Mouse (Mus musculus) neural tube, embryonic 13.5 days (tissue): ENCODE data around the gene Rassf7. TPM values are rescaled to one million over a fixed set of nuclear protein-coding genes. Genes with fewer than 3 reads are reported as not detected.
"Not testable (repeated sequence)": the region's sequence is repeated elsewhere in the genome, so short reads cannot be mapped to it uniquely, and the experiment has no call there.

Experiments used
- ATAC-seq: fragments of 200-750 bp; cut with Nextera tagmentation; 2 replicates; pipeline ENCODE4 v1.8.0; 2017; ENCODE audit warnings: low read depth, mild to moderate bottlenecking, moderate TSS enrichment, moderate library complexity
- H3K27ac ChIP-seq: fragments of 300-500 bp; sonication (generic); replicated peaks from 2 replicates; pipeline ENCODE4 v1.5.1; 2015; ENCODE audit warnings: moderate library complexity, mild to moderate bottlenecking, inconsistent platforms
- H3K27me3 ChIP-seq: fragments of 300-500 bp; sonication (generic); 2 replicates; pipeline ENCODE4 v1.6.1; 2015; ENCODE audit warnings: mild to moderate bottlenecking, inconsistent platforms
- H3K36me3 ChIP-seq: fragments of 300-500 bp; sonication (generic); 2 replicates; pipeline ENCODE4 v1.6.1; 2015; ENCODE audit warnings: mild to moderate bottlenecking, inconsistent platforms
- H3K4me1 ChIP-seq: fragments of 300-500 bp; sonication (generic); replicated peaks from 2 replicates; pipeline ENCODE4 v1.6.1; 2015; ENCODE audit warnings: inconsistent platforms
- H3K4me2 ChIP-seq: fragments of 300-500 bp; sonication (generic); 2 replicates; pipeline ENCODE4 v1.6.1; 2015; ENCODE audit warnings: inconsistent platforms, mild to moderate bottlenecking, moderate library complexity
- H3K4me3 ChIP-seq: fragments of 300-500 bp; sonication (generic); 2 replicates; pipeline ENCODE4 v1.5.1; 2015; ENCODE audit warnings: mild to moderate bottlenecking, inconsistent platforms
- H3K9ac ChIP-seq: fragments of 300-500 bp; sonication (generic); 2 replicates; pipeline ENCODE4 v1.6.1; 2015; ENCODE audit warnings: moderate library complexity, mild to moderate bottlenecking, inconsistent platforms
- H3K9me3 ChIP-seq: fragments of 300-500 bp; sonication (generic); 2 replicates; pipeline ENCODE4 v1.6.1; 2016; ENCODE audit warnings: inconsistent platforms
- WGBS: fragments of 180-500 bp; shearing (Covaris S2); methylation state at CpG from one replicate; pipeline ENCODE4 v1.1.7; 2015; 5-methylcytosine and 5-hydroxymethylcytosine counted together
- polyA plus RNA-seq: library from polyadenylated mRNA; unstranded; fragments of >200 nt; fragmentation: Nextera tagmentation; extraction: Ambion mirVana; gene quantifications from 2 replicates; pipeline ENCODE4 v1.2.1, GENCODE M21; 2015

Rassf7 gene
- polyA plus RNA-seq, 1 experiment from 2014 or later: 29.8 TPM

DNA sequence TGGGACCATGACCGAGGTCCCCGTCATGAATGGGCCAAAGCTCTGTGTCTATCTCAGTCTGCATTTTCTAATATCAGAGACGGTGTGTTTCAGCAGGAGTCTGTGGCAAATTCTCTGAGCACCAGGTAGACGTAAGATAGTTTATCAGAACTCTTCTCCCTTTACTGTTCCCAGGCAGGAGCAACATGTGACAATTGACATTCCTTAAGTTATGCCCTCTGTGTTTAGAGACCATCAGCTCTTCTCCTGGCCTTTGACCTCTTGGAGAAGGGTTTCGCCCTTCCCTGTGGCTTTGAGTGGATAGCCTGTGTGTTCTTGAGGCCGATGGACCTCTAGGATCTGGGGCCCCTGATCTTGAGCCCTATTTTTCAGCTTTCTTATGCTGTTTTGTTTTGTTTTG lies 14.0 kb downstream of the Rassf7 start:
- peaks cover 43% of the 10 kb centered on the region for H3K36me3 ChIP-seq
- no peak overlapping the region for H3K27ac ChIP-seq
- peak overlapping the region; percentile 96 for H3K9ac ChIP-seq
- H3K4me1 ChIP-seq: peaks cover 26% of the 10 kb centered on the region
- no peaks in the 10 kb centered on the region for H3K27me3 ChIP-seq
- no peaks in the 10 kb centered on the region for H3K9me3 ChIP-seq
- H3K4me3 ChIP-seq: peak overlapping the region; percentile 99
- ATAC-seq: no peak
- peak overlapping the region; percentile 85 for H3K4me2 ChIP-seq
- WGBS: 70% methylated on average over 6 of the region's 6 CpGs

DNA sequence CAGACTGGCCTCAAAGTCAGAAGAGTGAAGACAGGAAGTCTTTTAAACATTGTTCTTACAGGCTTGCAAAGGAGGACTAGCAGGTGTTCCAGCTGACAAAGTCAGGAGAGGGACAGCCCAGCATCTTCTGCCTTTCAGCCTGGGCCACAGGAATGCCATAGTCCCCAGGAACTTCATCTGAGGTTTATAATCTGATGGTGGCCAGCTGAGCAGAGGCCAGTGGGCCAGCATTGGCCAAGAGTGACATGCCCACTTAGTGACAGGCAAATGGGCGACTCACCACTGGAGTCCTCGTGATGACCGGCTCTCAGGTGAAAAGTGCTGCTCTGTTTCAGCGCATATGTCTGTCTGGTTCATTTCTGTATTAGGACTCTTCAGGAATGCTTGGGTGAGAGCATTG lies 14.9 kb downstream of the Rassf7 start:
- ATAC-seq: no peak
- H3K4me1 ChIP-seq: peaks cover 26% of the 10 kb centered on the region
- H3K9me3 ChIP-seq: no peaks in the 10 kb centered on the region
- peak overlapping the region; percentile 85 for H3K4me2 ChIP-seq
- no peak overlapping the region for H3K27ac ChIP-seq
- no peaks in the 10 kb centered on the region for H3K27me3 ChIP-seq
- 94% methylated on average over 4 of the region's 4 CpGs for WGBS
- peaks cover 52% of the 10 kb centered on the region for H3K36me3 ChIP-seq
- no peak overlapping the region; the same call in 1 of the 2 replicates for H3K4me3 ChIP-seq
- peak overlapping the region; percentile 50; the same call in 1 of the 2 replicates for H3K9ac ChIP-seq

DNA sequence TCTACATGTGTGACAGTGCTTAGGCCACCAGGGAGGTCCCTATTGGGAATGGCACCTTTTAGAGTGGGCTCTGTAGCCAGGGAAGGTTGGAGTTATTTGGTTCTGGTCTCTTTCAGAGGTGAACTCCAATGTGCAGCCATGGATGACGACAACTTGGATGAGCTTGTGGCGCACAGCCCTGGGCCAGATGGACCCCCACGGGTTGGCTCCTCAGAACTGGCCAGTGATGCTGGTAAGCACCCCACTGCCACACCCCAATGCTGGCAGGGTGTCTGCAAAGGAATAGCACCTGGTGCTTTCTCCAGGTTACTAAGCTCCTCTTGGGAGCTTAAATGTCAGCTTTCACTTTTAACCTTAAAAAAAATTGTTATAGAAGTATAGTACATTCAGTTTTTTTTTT lies 15.5 kb downstream of the Rassf7 start:
- no peak overlapping the region for H3K4me2 ChIP-seq
- peaks cover 26% of the 10 kb centered on the region for H3K4me1 ChIP-seq
- no peak for ATAC-seq
- no peaks in the 10 kb centered on the region for H3K9me3 ChIP-seq
- no peaks in the 10 kb centered on the region for H3K27me3 ChIP-seq
- WGBS: 94% methylated on average over 3 of the region's 3 CpGs
- no peak overlapping the region for H3K4me3 ChIP-seq
- no peak overlapping the region for H3K27ac ChIP-seq
- H3K36me3 ChIP-seq: peaks cover 57% of the 10 kb centered on the region
- no peak overlapping the region for H3K9ac ChIP-seq

DNA sequence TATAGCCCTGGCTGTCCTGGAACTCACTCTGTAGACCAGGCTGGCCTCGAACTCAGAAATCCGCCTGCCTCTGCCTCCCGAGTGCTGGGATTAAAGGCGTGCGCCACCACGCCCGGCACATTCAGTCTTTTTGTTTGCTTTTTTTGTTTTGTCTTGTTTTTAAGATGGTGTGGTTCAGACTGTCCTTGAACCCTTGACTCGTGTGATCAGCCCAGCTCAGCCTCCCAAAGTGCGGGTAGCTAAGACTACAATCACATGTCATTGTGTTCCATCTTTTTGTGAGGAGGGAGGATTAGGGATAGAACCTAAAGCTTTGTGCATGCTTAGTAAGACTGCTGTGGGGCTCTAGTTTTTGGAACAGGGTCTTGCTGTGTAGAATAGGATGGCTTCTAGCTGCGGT lies 15.9 kb downstream of the Rassf7 start:
- Histone ChIP-seq H3K9ac (no peak overlapping the region), H3K36me3 (peaks cover 60% of the 10 kb centered on the region), H3K4me2 (no peak overlapping the region), H3K9me3 (no peaks in the 10 kb centered on the region), H3K27me3 (no peaks in the 10 kb centered on the region), H3K4me3 (no peak overlapping the region), H3K4me1 (peaks cover 26% of the 10 kb centered on the region), H3K27ac (no peak overlapping the region)
- no peak for ATAC-seq
- WGBS: 96% methylated on average over 10 of the region's 10 CpGs

DNA sequence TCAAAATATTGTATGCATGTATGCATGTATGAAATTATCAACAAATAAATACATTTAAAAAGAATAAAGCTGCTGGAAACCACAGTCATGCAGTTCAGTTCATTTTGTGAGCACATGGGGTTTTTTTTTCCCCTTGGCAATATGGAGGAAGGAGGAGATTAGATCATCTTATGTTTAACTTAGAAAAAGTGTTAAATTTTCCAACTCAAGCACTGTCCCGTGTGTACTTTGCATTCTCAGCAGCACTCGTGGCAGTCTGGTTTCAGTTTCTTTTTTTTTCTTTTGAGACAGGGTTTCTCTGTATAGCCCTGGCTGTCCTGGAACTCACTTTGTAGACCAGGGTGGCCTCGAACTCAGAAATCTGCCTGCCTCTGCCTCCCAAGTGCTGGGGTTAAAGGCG lies 34.8 kb downstream of the Rassf7 start:
- not testable (repeated sequence) for H3K27me3 ChIP-seq, ATAC-seq, H3K9me3 ChIP-seq, H3K9ac ChIP-seq, H3K4me1 ChIP-seq, H3K4me3 ChIP-seq, H3K27ac ChIP-seq, H3K4me2 ChIP-seq
- peaks cover 96% of the 10 kb centered on the region for H3K36me3 ChIP-seq
- WGBS: 94% methylated on average over 4 of the region's 4 CpGs

DNA sequence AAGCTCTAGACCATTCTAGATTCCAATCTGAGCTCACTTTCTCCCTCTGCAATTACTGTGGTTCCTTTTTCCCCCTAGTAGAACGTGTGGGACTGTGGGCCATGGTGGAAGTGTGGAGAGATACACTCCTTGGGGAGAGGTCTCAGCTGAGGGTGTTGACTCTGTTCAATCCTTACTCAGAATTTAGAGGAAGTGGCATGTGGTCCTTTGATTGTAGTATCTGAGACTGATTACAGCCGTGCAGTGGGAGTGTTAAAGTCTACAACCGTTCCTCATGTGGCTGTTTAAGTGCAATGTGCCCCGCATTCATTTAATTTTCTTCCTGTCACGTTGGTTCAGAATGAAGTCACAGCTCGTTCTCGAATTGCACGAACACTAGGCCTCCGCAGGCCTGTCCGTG lies 40.5 kb downstream of the Rassf7 start:
- no peak for ATAC-seq
- no peaks in the 10 kb centered on the region for H3K4me1 ChIP-seq
- 93% methylated on average over 10 of the region's 10 CpGs for WGBS
- H3K36me3 ChIP-seq: peaks cover 95% of the 10 kb centered on the region
- H3K27ac ChIP-seq: no peak overlapping the region
- no peak overlapping the region for H3K4me2 ChIP-seq
- no peaks in the 10 kb centered on the region for H3K9me3 ChIP-seq
- H3K9ac ChIP-seq: no peak overlapping the region
- H3K27me3 ChIP-seq: no peaks in the 10 kb centered on the region
- H3K4me3 ChIP-seq: no peak overlapping the region

DNA sequence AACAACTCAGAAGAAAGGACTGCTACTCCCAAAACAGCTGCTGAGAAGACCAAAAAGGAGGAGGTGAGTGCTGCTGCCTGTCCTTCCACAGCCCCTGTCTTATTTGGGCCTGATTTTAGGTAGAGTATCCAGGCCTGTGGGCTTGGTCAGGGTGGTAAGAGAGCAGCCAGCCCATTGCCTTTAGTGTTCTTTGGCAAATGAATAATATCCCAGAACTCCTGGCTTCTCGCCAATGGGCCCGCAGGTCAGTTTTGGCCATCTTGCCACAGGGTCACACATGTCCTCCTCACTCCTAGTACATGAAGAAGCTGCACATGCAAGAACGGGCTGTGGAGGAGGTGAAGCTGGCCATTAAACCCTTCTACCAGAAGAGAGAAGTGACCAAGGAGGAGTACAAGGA lies 45.8 kb downstream of the Rassf7 start:
- Histone ChIP-seq H3K4me3 (no peak overlapping the region), H3K27me3 (no peaks in the 10 kb centered on the region), H3K9ac (no peak overlapping the region), H3K9me3 (no peaks in the 10 kb centered on the region), H3K4me2 (no peak overlapping the region), H3K27ac (no peak overlapping the region), H3K36me3 (peaks cover 83% of the 10 kb centered on the region), H3K4me1 (peaks cover 17% of the 10 kb centered on the region)
- WGBS: 95% methylated on average over 3 of the region's 3 CpGs
- ATAC-seq: no peak

DNA sequence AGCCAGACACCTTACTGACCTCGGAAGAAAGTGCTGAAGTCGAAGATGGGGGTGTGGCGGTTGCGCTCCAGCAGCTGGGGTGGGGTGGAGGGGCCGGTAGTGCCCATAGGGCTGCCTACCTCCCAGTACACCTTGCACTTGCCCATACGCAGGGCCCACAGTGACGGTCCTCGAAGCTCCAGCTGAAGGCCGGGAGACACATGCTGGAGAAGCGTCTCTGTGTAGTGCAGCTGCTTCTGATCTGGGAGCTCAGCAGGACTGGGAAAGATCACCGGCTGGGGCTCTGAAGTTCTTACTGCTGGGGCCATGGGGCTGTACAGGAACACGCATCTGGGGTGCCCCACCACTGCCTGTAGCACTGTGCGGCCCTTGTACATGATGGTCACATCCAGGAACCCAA lies 48.0 kb downstream of the Rassf7 start:
- no peak overlapping the region for H3K9ac ChIP-seq
- H3K27me3 ChIP-seq: no peaks in the 10 kb centered on the region
- H3K36me3 ChIP-seq: peaks cover 62% of the 10 kb centered on the region
- no peak for ATAC-seq
- no peak overlapping the region for H3K4me2 ChIP-seq
- no peak overlapping the region for H3K27ac ChIP-seq
- H3K4me3 ChIP-seq: no peak overlapping the region
- H3K4me1 ChIP-seq: peaks cover 18% of the 10 kb centered on the region
- WGBS: 91% methylated on average over 13 of the region's 13 CpGs
- no peaks in the 10 kb centered on the region for H3K9me3 ChIP-seq

DNA sequence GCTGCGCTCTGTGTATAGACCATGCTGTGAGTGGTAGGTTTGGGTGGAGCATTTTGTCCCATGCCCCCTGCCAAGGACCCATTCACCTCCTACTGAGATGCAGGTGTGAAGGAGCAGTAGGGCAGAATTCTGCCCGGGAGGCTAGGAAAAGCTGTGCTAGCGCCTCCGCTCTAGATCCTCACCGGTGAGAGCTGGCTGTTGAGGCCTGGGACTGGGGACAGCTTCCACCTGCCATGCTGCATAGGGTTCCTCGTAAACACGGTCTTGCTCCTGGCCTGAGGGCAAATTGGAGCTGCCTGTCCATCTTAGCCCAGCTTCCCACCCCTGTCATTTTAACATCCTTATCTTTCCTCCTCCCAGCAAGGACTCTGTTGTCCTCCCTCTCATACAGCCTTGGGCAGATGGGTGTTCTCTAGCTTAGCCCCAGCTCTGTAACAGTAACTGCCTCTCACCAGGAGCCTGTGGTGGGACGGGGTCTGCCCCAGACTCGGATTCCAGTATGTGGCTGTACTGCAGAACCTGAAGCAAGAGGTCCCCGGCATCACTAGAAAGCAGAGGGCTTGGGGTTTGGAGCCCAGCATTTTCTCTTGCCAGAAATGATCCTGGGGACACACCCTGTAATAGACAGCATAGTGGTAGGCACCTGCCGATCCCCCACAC lies 48.5 kb downstream of the Rassf7 start:
- Histone ChIP-seq H3K36me3 (peaks cover 57% of the 10 kb centered on the region), H3K9me3 (no peaks in the 10 kb centered on the region)
- no peak for ATAC-seq

DNA sequence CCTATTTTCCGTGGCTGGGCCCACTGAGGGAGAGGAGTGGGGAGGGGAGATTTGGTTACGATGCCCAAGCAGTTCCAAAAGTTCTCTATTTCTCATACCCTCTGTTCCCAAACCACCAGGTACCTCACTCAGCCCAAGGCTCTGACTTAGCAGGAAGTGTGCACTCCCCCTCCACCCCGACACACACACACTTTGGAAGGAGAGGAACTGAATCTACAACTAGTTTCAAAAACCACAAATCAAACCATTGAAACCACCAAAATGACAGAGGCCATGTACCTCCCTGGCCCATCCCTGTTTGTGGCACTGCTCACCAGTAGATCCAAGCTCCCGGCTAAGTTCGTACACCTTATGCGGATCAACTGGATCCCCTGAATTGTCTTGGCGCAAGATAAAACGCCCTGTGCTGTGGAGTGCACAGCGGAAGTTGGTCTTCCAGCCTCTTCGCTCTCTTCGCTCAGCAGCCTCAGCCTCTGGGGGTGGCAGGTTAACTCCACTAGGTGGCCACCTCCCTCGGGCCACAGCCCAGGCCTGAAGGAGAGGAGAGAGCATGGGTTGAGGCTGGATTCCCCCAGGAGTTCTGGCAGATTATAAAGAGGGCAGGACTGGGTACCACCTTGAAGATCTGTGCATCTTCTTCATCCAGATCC lies 49.2 kb downstream of the Rassf7 start:
- Histone ChIP-seq H3K27ac (no peak overlapping the region), H3K4me1 (peaks cover 18% of the 10 kb centered on the region), H3K9ac (no peak overlapping the region), H3K27me3 (no peaks in the 10 kb centered on the region), H3K4me2 (no peak overlapping the region), H3K36me3 (peaks cover 49% of the 10 kb centered on the region), H3K9me3 (no peaks in the 10 kb centered on the region), H3K4me3 (no peak overlapping the region)
- ATAC-seq: peak; percentile 21; the same call in 1 of the 2 replicates
- WGBS: 39% methylated on average over 12 of the region's 12 CpGs

More for the DNA sequence above, 48.5 kb downstream of the Rassf7 start:
- H3K4me2 ChIP-seq: no peak overlapping the region
- H3K9ac ChIP-seq: no peak overlapping the region
- H3K27ac ChIP-seq: no peak overlapping the region
- no peak overlapping the region for H3K4me3 ChIP-seq
- 76% methylated on average over 11 of the region's 11 CpGs for WGBS
- H3K27me3 ChIP-seq: no peaks in the 10 kb centered on the region
- H3K4me1 ChIP-seq: peaks cover 18% of the 10 kb centered on the region

DNA sequence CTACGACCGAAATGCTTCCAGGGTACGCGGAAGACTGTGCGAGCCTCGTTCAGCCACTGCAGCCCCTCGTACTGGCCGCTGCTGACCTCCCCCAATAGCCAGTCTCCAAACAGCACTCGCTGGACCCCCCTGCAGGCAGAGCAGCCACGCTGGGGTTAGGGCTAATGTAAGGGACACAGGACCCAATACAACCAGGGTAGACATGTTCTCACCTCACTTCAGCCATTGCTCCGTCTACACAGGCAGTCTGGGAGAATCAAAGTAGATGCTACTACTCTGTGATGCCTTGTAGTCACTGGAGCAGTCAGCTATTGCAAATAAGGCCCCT lies 49.7 kb downstream of the Rassf7 start:
- Histone ChIP-seq H3K9me3 (no peaks in the 10 kb centered on the region), H3K4me2 (peak overlapping the region; percentile 59; the same call in 1 of the 2 replicates), H3K4me3 (no peak overlapping the region), H3K9ac (no peak overlapping the region; the same call in 1 of the 2 replicates), H3K27me3 (no peaks in the 10 kb centered on the region), H3K36me3 (peaks cover 45% of the 10 kb centered on the region), H3K27ac (no peak overlapping the region), H3K4me1 (peaks cover 18% of the 10 kb centered on the region)
- 0 out of 2 replicates have a peak, but pooled peaks have one; percentile 24 for ATAC-seq
- WGBS: 43% methylated on average over 11 of the region's 11 CpGs

DNA sequence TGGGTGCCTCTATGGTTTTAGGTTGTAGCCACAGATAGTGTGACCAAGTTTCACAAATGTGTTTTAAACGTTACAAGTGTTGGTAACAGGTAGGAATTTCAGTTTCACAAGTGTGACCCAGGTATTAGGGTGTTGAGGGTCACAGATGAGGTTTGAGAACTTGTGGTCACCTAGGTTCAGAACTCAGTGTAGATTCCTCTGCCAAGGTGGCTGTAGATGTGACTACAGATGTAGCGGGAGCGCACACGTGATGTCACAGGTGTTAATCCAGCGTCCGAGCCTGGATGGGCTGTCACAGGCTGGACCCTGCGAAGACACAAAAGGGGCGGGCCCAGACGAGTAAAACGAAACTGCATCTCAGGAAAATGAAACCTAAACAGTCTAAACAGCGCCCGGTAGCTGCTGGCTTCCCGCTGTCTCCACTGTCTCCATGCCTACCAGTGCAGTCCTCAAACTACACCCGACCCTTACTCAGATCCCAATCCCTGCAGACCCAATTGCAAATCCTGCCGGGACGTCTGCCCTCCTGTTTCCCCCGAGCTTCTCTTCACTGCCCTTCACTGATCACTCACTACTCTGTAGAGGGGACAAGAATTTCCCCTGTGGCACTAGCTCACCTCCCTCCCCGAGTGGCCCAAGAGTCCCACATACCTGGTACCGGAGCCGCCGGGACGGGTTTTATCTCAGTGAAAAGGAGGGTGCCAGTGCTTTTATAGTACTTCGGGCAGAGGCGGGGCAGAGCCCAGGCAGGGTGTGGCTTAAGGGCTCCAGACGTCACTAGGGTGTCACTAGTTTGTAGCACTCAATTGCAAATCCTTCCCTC lies 50.3 kb downstream of the Rassf7 start, which contains the start of gene Irf7:
Irf7 (minus strand) TSS at position 743 of the 823 bp plus-strand sequence.
- peak; percentile 44 for ATAC-seq
- H3K27me3 ChIP-seq: no peaks in the 10 kb centered on the region
- H3K9ac ChIP-seq: peak within 1 kb of the TSS; percentile 60
- H3K4me3 ChIP-seq: peak within 1 kb of the TSS; percentile 33
- 12% methylated on average over 25 of the region's 25 CpGs for WGBS
- peak within 1 kb of the TSS; percentile 59 for H3K4me2 ChIP-seq
- no peaks in the 10 kb centered on the region for H3K9me3 ChIP-seq
- peaks cover 18% of the 10 kb centered on the region for H3K4me1 ChIP-seq
- H3K36me3 ChIP-seq: peaks cover 39% of the 10 kb centered on the region
- H3K27ac ChIP-seq: no peak within 1 kb of the TSS
